Mouse (Mus musculus): ENCODE data around the gene Zfp248.

Gene Zfp248

DNA sequence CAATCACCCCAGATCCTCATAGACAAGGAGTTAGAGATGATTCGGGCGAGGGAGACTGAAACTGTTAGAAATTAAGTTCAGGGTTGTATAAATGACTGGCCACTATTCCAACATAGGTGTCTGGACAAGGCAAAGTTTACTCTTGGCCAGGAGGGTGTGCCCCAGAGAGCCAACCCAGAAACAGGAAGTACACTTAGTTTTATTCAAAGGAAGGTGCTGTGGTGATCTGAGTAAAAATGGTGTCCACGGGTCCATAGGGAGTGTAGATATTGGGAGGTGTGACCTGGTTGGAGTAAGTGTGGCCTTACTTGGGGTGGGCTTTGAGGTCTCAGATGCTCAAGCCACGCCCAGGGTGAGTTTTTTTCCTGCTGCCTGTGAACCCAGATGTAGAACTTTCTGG, 74.1 kb downstream of the Zfp248 start:
- CTCF ChIA-PET: interaction anchor here in 2 of 4 experiments (2.4 to 4.7 kb wide), 4 partner anchors 185 to 202 kb away, joined by 21 to 49 read pairs (median 32); partner anchors contain the start of gene Ret (in 1 of the 2)
- POLR2A ChIA-PET: interaction anchor here in 2 of 4 experiments (1.8 to 4.9 kb wide), 2 partner anchors 38 to 185 kb away, joined by 7 to 20 read pairs; partner anchors contain the start of genes Bms1 (in 1 of the 2) and Ret (in 1 of the 2)

DNA sequence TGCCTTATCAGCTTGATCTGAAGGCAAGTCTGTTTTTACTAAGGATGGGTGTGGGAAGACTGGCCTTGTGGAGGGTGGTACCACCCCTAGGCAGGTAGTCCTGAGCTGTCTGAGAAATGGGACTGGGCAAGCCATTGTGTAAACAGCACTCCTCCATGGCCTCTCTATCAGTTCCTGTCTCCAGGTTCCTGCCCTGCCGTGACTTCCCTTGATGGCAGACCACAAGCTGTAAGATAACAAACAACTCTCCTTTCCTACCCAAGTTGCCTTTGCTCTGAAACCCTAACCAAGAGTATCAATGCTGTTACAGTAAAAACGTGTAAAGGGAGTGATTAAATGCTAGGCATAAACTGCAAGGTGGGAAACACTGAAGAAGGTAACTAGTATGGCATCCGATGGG, 74.7 kb downstream of the Zfp248 start:
- CTCF ChIA-PET: interaction anchor here (0.6 to 4.7 kb wide), 19 partner anchors 8 to 1729 kb away, joined by 3 to 49 read pairs (median 6); partner anchors contain the start of genes Bms1 (in 2 of the 4) and Ret (in 1 of the 4)
- POLR2A ChIA-PET: interaction anchor here in 3 of 4 experiments (0.6 to 4.9 kb wide), 6 partner anchors 13 to 184 kb away, joined by 3 to 20 read pairs (median 4); partner anchors contain the start of genes Bms1 (in 1 of the 3) and Ret (in 1 of the 3)

- ChIA-PET POLR2A (interaction anchor here in 3 of 4 experiments (0.6 to 4.9 kb wide), 9 partner anchors 14 to 208 kb away, joined by 3 to 20 read pairs (median 3); partner anchors contain the start of genes Bms1 (in 2 of the 3) and Ret (in 1 of the 3)), CTCF (interaction anchor here (0.6 to 4.7 kb wide), 38 partner anchors 9 to 1800 kb away, joined by 3 to 49 read pairs (median 4); partner anchors contain the start of genes Bms1 (in 2 of the 4), Csgalnact2 (in 1 of the 4) and Ret (in 1 of the 4))
Measured at GRCm38 (mm10) chr6:118379451-118380167, 75.7 kb downstream of the Zfp248 start.

GRCm38 (mm10) chr6:118377611-118378010, 77.7 kb downstream of the Zfp248 start:
- CTCF ChIA-PET: interaction anchor here in 2 of 4 experiments (0.7 to 4.7 kb wide), 10 partner anchors 130 to 517 kb away, joined by 3 to 49 read pairs (median 4); partner anchors contain the start of gene Ret (in 1 of the 2)
- POLR2A ChIA-PET: interaction anchor here in 2 of 4 experiments (0.7 to 0.9 kb wide), 3 partner anchors 171 to 461 kb away, joined by 3 to 8 read pairs (median 5); no protein-coding TSS in a partner anchor
